Mouse (Mus musculus): ENCODE results near the gene Klc3. TPM values are rescaled to one million over a fixed set of nuclear protein-coding genes. Genes with fewer than 3 reads are reported as not detected.
A peak's percentile ranks its signal among the peaks of the same experiment; 100 is the strongest.

Gene Klc3
- polyA plus RNA-seq, 1 experiment = 2.0 TPM

GRCm38 (mm10) chr7:19410766-19411344 lies 7.0 kb upstream of the Klc3 start:
- WGBS = 47% methylated on average over 11 of the region's 11 CpGs
- no peak for DNase-seq (ENCODE audit: low read depth, low spot score)

GRCm38 (mm10) chr7:19409753-19410152 lies 5.8 kb upstream of the Klc3 start:
- 53% methylated on average over 6 of the region's 6 CpGs for WGBS
- DNase-seq (ENCODE audit: low read depth, low spot score) = no peak

GRCm38 (mm10) chr7:19405417-19405816 lies 1.5 kb upstream of the Klc3 start:
- 3% methylated on average over 19 of the region's 19 CpGs for WGBS
- DNase-seq (ENCODE audit: low read depth, low spot score) = peak; percentile 40

GRCm38 (mm10) chr7:19404476-19404875 lies 572 bp upstream of the Klc3 start, which contains the start of gene Ckm:
Gene Ckm, plus strand, starts transcription at chr7:19404776.
- DNase-seq (ENCODE audit: low read depth, low spot score) = no peak
- 44% methylated on average over 7 of the region's 7 CpGs for WGBS

GRCm38 (mm10) chr7:19402535-19403112 lies 1.3 kb downstream of the Klc3 start:
- WGBS = 78% methylated on average over 9 of the region's 9 CpGs
- DNase-seq (ENCODE audit: low read depth, low spot score) = no peak

- DNase-seq (ENCODE audit: low read depth, low spot score) = no peak
- 80% methylated on average over 4 of the region's 4 CpGs for WGBS
Measured at GRCm38 (mm10) chr7:19400946-19401345, 3.0 kb downstream of the Klc3 start.

- no peak for DNase-seq (ENCODE audit: low read depth, low spot score)
- WGBS = 5% methylated on average over 27 of the region's 27 CpGs
Measured at GRCm38 (mm10) chr7:19399496-19400280, 4.2 kb downstream of the Klc3 start.

- WGBS = 84% methylated on average over 8 of the region's 8 CpGs
- no peak for DNase-seq (ENCODE audit: low read depth, low spot score)
Measured at GRCm38 (mm10) chr7:19394484-19394883, 9.4 kb downstream of the Klc3 start.

GRCm38 (mm10) chr7:19388699-19389413 lies 15.0 kb downstream of the Klc3 start:
- 85% methylated on average over 10 of the region's 10 CpGs for WGBS
- no peak for DNase-seq (ENCODE audit: low read depth, low spot score)

- WGBS = 93% methylated on average over 9 of the region's 9 CpGs
- DNase-seq (ENCODE audit: low read depth, low spot score) = no peak
Measured at GRCm38 (mm10) chr7:19383708-19384107, 20.2 kb downstream of the Klc3 start.

- WGBS = under 1% methylated on average over 32 of the region's 37 CpGs
- DNase-seq (ENCODE audit: low read depth, low spot score) = no peak
Measured at GRCm38 (mm10) chr7:19382166-19382541, 21.8 kb downstream of the Klc3 start.

- WGBS = 6% methylated on average over 40 of the region's 48 CpGs
- peak; percentile 99 for DNase-seq (ENCODE audit: low read depth, low spot score)
Measured at GRCm38 (mm10) chr7:19381377-19382165, 22.3 kb downstream of the Klc3 start, which contains the start of gene Ercc2. Gene Ercc2, plus strand, starts transcription at chr7:19382010.

GRCm38 (mm10) chr7:19378049-19378448 lies 25.9 kb downstream of the Klc3 start:
- DNase-seq (ENCODE audit: low read depth, low spot score) = no peak
- 78% methylated on average over 8 of the region's 8 CpGs for WGBS

GRCm38 (mm10) chr7:19376019-19376418 lies 27.9 kb downstream of the Klc3 start:
- no peak for DNase-seq (ENCODE audit: low read depth, low spot score)
- WGBS = 83% methylated on average over 4 of the region's 4 CpGs

GRCm38 (mm10) chr7:19375368-19375767 lies 28.5 kb downstream of the Klc3 start:
- 83% methylated on average over 18 of the region's 18 CpGs for WGBS
- no peak for DNase-seq (ENCODE audit: low read depth, low spot score)

GRCm38 (mm10) chr7:19373367-19373766 lies 30.5 kb downstream of the Klc3 start:
- DNase-seq (ENCODE audit: low read depth, low spot score) = no peak

GRCm38 (mm10) chr7:19369823-19370425 lies 34.0 kb downstream of the Klc3 start:
- no peak for DNase-seq (ENCODE audit: low read depth, low spot score)
- WGBS = 22% methylated on average over 46 of the region's 46 CpGs

More at GRCm38 (mm10) chr7:19373367-19373766, 30.5 kb downstream of the Klc3 start:
- WGBS = 88% methylated on average over 2 of the region's 2 CpGs

GRCm38 (mm10) chr7:19368380-19368779 lies 35.5 kb downstream of the Klc3 start:
- WGBS = 37% methylated on average over 16 of the region's 16 CpGs
- DNase-seq (ENCODE audit: low read depth, low spot score) = no peak

- 43% methylated on average over 4 of the region's 4 CpGs for WGBS
- no peak for DNase-seq (ENCODE audit: low read depth, low spot score)
Measured at GRCm38 (mm10) chr7:19365376-19365775, 38.5 kb downstream of the Klc3 start.
